ENCODE assay signal across 10 mouse cellular contexts in genomic region chr1:168056479-168056878, GRCm38 (mm10).
A peak's percentile ranks its signal among the peaks of the same experiment; 100 is the strongest.
DNase-seq lines count a peak whose midpoint lies in the region; TF ChIP-seq lines count a peak whose summit lies in the region.
"Had no signal": no experiment of that assay in that cellular context is flagged by ENCODE, and none has a peak within 500 bp of the region (broad histone marks: within the 10 kb centered on the region; RNA-seq: fewer than 3 reads in every experiment).

No protein-coding gene starts in this region.

- TF ChIP-seq POLR2A in kidney, adult 2 months (IDR thresholded peaks at IDR 0.05; ENCODE audit: low read depth, low read length), result no peak
- TF ChIP-seq POLR2A in cerebellum, adult 2 months (IDR thresholded peaks at IDR 0.05; ENCODE audit: borderline replicate concordance, insufficient read depth, low read length), result no peak

- H3K4me1 ChIP-seq in kidney, adult 2 months (ENCODE audit: control insufficient read depth, insufficient read depth, low read length), result no peaks in the 10 kb centered on the region
- no peaks in the 10 kb centered on the region for H3K4me1 ChIP-seq in cerebellum, adult 2 months (ENCODE audit: control insufficient read depth, insufficient read depth, low read length)
- H3K4me1 ChIP-seq: limb, embryonic 15.5 days had no signal

- H3K4me3 ChIP-seq in kidney, adult 2 months (ENCODE audit: insufficient read depth, low read depth, low read length), result no peak overlapping the region
- H3K4me3 ChIP-seq in cerebellum, adult 2 months (replicated peaks; ENCODE audit: insufficient read depth, low read depth, low read length), result no peak overlapping the region
- H3K4me3 ChIP-seq: limb, embryonic 15.5 days had no signal

- no peak for TF ChIP-seq CTCF in kidney, adult 2 months (conservative IDR thresholded peaks at IDR 0.05; ENCODE audit: insufficient read depth, insufficient read length, low read depth, low read length)
- no peak for TF ChIP-seq CTCF in cerebellum, adult 2 months (IDR thresholded peaks at IDR 0.05; ENCODE audit: borderline replicate concordance, insufficient read depth, low read depth, low read length)

- H3K27ac ChIP-seq in kidney, adult 2 months (ENCODE audit: insufficient read depth, low read depth, low read length), result no peak overlapping the region
- no peak overlapping the region for H3K27ac ChIP-seq in cerebellum, adult 2 months (ENCODE audit: insufficient read depth, low read length)
- H3K27ac ChIP-seq: limb, embryonic 15.5 days had no signal

- H3K36me3 ChIP-seq in kidney, adult 2 months (ENCODE audit: control insufficient read depth, insufficient read depth, low read length), result no peaks in the 10 kb centered on the region
- H3K36me3 ChIP-seq: limb, embryonic 15.5 days had no signal

- no peaks in the 10 kb centered on the region for H3K27me3 ChIP-seq in kidney, adult 2 months (replicated peaks; ENCODE audit: control insufficient read depth, insufficient read depth, low read length)
- H3K27me3 ChIP-seq in cerebellum, adult 2 months (ENCODE audit: control insufficient read depth, insufficient read depth, low read length), result no peaks in the 10 kb centered on the region; the same call in 1 of the 2 replicates
- H3K27me3 ChIP-seq: limb, embryonic 15.5 days had no signal

- WGBS in kidney, adult 2 months, result 11% methylated on average over 6 of the region's 7 CpGs
- 23% methylated on average over 7 of the region's 7 CpGs for WGBS in cerebellum, adult 2 months

- intact Hi-C loops in heart, postnatal 36 days (cut with DNase I), result no loop called here

- DNase-seq in heart, adult 11 months, result peak; percentile 54
- DNase-seq in heart, postnatal 36 days, result no peak
- peak; percentile 9 to 15 for DNase-seq in kidney, postnatal 4 days
- DNase-seq in kidney, adult 2 months, result no peak
- peak; percentile 30 for DNase-seq in embryo, embryonic 9.5 days (ENCODE audit: extremely low spot score)
- DNase-seq in mesoderm, embryonic 11.5 days (ENCODE audit: low read depth, low spot score), result peak; percentile 34
- no peak for DNase-seq in adrenal gland, adult (ENCODE audit: inconsistent age in 2 of 2, low spot score in 1 of 2)
- no peak for DNase-seq in cerebellum, adult 2 months
- DNase-seq: gastrocnemius, postnatal 36 days had no signal

Comparison
In these comparisons a context has a peak if more than half of its experiments do, and no peak if none do; other contexts are left out.
1. DNase-seq: peak in heart, adult 11 months (single experiment), kidney, postnatal 4 days (2 of 2), embryo, embryonic 9.5 days (single experiment) and mesoderm, embryonic 11.5 days (single experiment); none in heart, postnatal 36 days (0 of 2), kidney, adult 2 months (single experiment), adrenal gland, adult (0 of 2) and cerebellum, adult 2 months (0 of 2).